Mouse (Mus musculus) liver, embryonic 11.5 days (tissue): ENCODE results near the gene Coro1b. TPM values are rescaled to one million over a fixed set of nuclear protein-coding genes. Genes with fewer than 3 reads are reported as not detected.
A peak's percentile ranks its signal among the peaks of the same experiment; 100 is the strongest.
"Not testable (repeated sequence)": the region's sequence is repeated elsewhere in the genome, so short reads cannot be mapped to it uniquely, and the experiment has no call there.

Source experiments
- ATAC-seq: fragments of 200-750 bp; cut with Nextera tagmentation; replicated peaks from 2 replicates; pipeline ENCODE4 v1.8.0; 2017; ENCODE audit warnings: moderate number of reproducible peaks, mild to moderate bottlenecking, moderate TSS enrichment, moderate library complexity; ENCODE audit not compliant: low FRiP score
- DNase-seq: peaks from one replicate; pipeline ENCODE4 v3.0.0-alpha.2; 2017; ENCODE audit warnings: low spot score
- H3K27ac ChIP-seq: fragments of 300-500 bp; sonication (generic); 2 replicates; pipeline ENCODE4 v1.5.1; 2014; ENCODE audit warnings: mild to moderate bottlenecking, low read depth, low read length, control low read depth
- H3K27me3 ChIP-seq: fragments of 300-500 bp; sonication (generic); replicated peaks from 2 replicates; pipeline ENCODE4 v1.6.1; 2014; ENCODE audit warnings: low read length, mixed read lengths; ENCODE audit not compliant: control insufficient read depth, insufficient read depth
- H3K36me3 ChIP-seq: fragments of 300-500 bp; sonication (generic); 2 replicates; pipeline ENCODE4 v1.6.1; 2014; ENCODE audit warnings: mild to moderate bottlenecking, low read length, moderate library complexity, mixed read lengths; ENCODE audit not compliant: control insufficient read depth, insufficient read depth
- H3K4me1 ChIP-seq: fragments of 300-500 bp; sonication (generic); replicated peaks from 2 replicates; pipeline ENCODE4 v1.6.1; 2014; ENCODE audit warnings: low read length, mixed read lengths; ENCODE audit not compliant: control insufficient read depth, insufficient read depth
- H3K4me2 ChIP-seq: fragments of 300-500 bp; sonication (generic); 2 replicates; pipeline ENCODE4 v1.6.1; 2014; ENCODE audit warnings: mild to moderate bottlenecking, control low read depth, moderate library complexity
- H3K4me3 ChIP-seq: fragments of 300-500 bp; sonication (generic); 2 replicates; pipeline ENCODE4 v1.5.1; 2014; ENCODE audit warnings: low read depth, low read length, control low read depth
- H3K9ac ChIP-seq: fragments of 300-500 bp; sonication (generic); 2 replicates; pipeline ENCODE4 v1.6.1; 2014; ENCODE audit warnings: low read depth, low read length, control low read depth
- H3K9me3 ChIP-seq: fragments of 300-500 bp; sonication (generic); 2 replicates; pipeline ENCODE4 v1.6.1; 2016; ENCODE audit warnings: low read length, inconsistent platforms, mixed read lengths; ENCODE audit not compliant: control insufficient read depth
- WGBS: fragments of 180-500 bp; shearing (Covaris S2); extraction: QIAGEN DNeasy Blood & Tissue Kit; methylation state at CpG from one replicate; pipeline ENCODE4 v1.1.7; 2014; 5-methylcytosine and 5-hydroxymethylcytosine counted together
- polyA plus RNA-seq: library from polyadenylated mRNA; unstranded; fragments of >200 nt; fragmentation: Nextera tagmentation; extraction: Ambion mirVana; gene quantifications from 2 replicates; pipeline ENCODE4 v1.2.1, GENCODE M21; 2014

The Coro1b gene
- polyA plus RNA-seq, 1 experiment from 2014 or later, result 126 TPM

DNA sequence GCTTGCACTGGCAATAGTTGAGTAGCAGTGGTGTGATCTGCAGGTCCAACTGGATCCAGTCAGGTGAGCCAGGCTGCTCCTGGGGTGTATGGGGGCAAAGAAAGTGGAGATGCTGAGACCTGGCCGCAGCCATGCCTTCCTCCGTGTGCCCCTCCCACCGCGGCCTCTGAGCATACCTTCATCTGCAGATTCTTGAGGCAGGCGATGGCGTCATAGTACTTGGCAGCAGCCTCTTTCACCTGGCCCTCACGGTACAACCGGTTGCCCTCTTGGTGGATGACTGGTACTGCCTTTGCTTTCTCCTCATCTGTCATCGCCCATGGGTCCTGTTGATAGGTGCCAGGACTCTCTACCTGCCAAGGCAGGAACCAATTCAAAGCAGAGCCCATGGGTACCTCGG is 33.3 kb upstream of the Coro1b start:
- Histone ChIP-seq H3K4me1 (peaks cover 19% of the 10 kb centered on the region), H3K27ac (no peak overlapping the region), H3K9me3 (no peaks in the 10 kb centered on the region), H3K4me3 (no peak overlapping the region), H3K4me2 (no peak overlapping the region), H3K9ac (no peak overlapping the region), H3K27me3 (no peaks in the 10 kb centered on the region), H3K36me3 (peaks cover 23% of the 10 kb centered on the region)
- ATAC-seq (no peak), DNase-seq (no peak)
- WGBS, result 93% methylated on average over 10 of the region's 10 CpGs

DNA sequence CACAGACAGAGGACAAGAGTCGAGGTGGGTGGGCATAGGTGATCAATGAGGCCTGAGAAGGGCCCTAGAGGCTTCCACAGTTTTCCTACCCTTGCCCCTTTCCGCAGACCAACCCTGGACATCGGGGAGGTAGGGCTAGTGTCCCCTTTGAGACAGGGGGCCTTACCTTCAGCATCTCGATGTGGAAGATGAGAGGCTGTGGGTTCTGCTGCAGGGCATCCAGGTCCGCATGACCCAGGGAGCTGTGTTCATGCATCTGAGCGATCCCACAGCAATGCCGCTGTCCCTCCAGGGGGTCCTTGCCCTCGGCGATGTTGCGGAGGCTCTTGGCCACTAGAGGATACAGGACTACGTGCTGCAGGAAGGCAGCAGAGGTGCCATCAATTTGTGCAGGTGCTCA is 32.6 kb upstream of the Coro1b start:
- peaks cover 23% of the 10 kb centered on the region for H3K36me3 ChIP-seq
- H3K9ac ChIP-seq, result no peak overlapping the region
- no peak overlapping the region for H3K4me3 ChIP-seq
- no peaks in the 10 kb centered on the region for H3K9me3 ChIP-seq
- no peak overlapping the region for H3K4me2 ChIP-seq
- H3K27ac ChIP-seq, result no peak overlapping the region
- WGBS, result 81% methylated on average over 11 of the region's 11 CpGs
- H3K27me3 ChIP-seq, result no peaks in the 10 kb centered on the region
- no peak for ATAC-seq
- no peak for DNase-seq
- peaks cover 23% of the 10 kb centered on the region for H3K4me1 ChIP-seq

DNA sequence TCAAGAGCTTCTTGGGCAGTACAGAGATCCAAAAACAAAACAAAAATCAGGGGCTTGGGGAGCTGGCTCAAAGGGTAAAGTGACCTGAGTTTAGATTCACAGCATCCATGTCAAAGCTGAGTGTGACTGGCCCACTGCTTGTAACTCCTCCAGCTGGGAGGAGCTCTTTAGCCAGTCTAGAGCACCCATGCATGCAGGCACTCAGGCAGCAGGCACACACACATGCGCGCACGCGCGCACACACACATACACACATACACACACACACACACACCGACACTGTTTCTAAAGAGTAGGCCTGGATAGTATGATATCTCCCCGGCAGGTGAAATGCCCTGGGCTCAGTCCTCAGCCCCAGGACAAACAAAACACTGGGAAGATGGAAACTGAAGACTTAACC is 31.4 kb upstream of the Coro1b start:
- H3K9me3 ChIP-seq, result no peaks in the 10 kb centered on the region
- no peak overlapping the region for H3K4me3 ChIP-seq
- DNase-seq (no peak), ATAC-seq (no peak)
- H3K27ac ChIP-seq, result no peak overlapping the region
- peaks cover 26% of the 10 kb centered on the region for H3K4me1 ChIP-seq
- H3K4me2 ChIP-seq, result no peak overlapping the region
- peaks cover 23% of the 10 kb centered on the region for H3K36me3 ChIP-seq
- H3K9ac ChIP-seq, result no peak overlapping the region
- whole genome bisulfite sequencing, result 97% methylated on average over 7 of the region's 7 CpGs
- no peaks in the 10 kb centered on the region for H3K27me3 ChIP-seq

- H3K9me3 ChIP-seq, result no peaks in the 10 kb centered on the region
- H3K36me3 ChIP-seq, result peaks cover 23% of the 10 kb centered on the region
- no peak for DNase-seq
- peaks cover 26% of the 10 kb centered on the region for H3K4me1 ChIP-seq
- ATAC-seq, result no peak
- H3K9ac ChIP-seq, result no peak overlapping the region
- no peak overlapping the region for H3K4me2 ChIP-seq
- WGBS, result 86% methylated on average over 2 of the region's 2 CpGs
- no peak overlapping the region for H3K4me3 ChIP-seq
- H3K27ac ChIP-seq, result no peak overlapping the region; the same call in 1 of the 2 replicates
- no peaks in the 10 kb centered on the region for H3K27me3 ChIP-seq
Observed at GRCm38 (mm10) chr19:4118350-4118749, 30.1 kb upstream of the Coro1b start.

DNA sequence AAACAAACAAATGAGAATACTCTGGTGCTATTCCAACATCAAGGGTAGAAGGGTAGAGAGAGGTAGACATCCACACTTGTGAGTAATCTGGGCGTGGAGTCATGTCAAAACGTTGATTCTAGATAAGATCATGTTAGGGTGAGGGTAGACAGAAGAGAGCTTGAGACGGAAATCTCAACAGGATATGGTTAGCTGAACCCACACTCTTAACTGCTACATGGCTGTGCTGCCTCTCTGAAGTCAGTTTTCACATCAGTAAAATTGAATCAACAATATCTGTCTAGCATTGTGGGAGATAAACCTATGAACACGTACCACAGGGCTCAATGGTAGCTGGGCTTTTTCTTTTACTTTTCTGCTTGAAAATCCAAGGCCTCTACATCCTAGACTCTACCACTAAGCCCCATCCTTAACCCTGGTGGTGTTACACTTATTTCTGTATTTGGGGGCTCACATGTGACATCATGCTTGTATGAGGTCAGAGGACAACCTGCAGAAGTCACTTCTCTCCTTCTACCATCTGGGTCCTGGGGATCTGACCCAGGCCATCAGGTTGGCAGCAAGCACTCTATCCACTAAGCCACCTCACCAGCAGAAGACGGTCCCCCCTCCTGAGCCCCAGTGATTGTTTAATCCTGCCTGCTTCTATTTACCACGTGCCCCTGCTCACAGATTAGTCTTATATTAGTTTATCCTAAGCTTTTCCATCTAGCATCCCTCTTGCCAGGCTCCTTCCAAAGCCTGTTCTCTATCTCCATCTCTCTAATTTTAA is 28.5 kb upstream of the Coro1b start:
- Histone ChIP-seq H3K27ac (no peak overlapping the region), H3K4me3 (no peak overlapping the region), H3K36me3 (peaks cover 8% of the 10 kb centered on the region), H3K4me2 (peak overlapping the region; percentile 57), H3K9me3 (no peaks in the 10 kb centered on the region), H3K4me1 (peaks cover 14% of the 10 kb centered on the region), H3K27me3 (no peaks in the 10 kb centered on the region), H3K9ac (no peak overlapping the region)
- no peak for DNase-seq
- no peak for ATAC-seq
- WGBS, result 70% methylated on average over 6 of the region's 6 CpGs

GRCm38 (mm10) chr19:4120496-4120895 is 27.9 kb upstream of the Coro1b start:
- WGBS, result 85% methylated on average over 2 of the region's 2 CpGs
- ATAC-seq, result no peak

GRCm38 (mm10) chr19:4121097-4121805 is 27.2 kb upstream of the Coro1b start:
- DNase-seq (peak; percentile 94), ATAC-seq (peak; percentile 77)
- WGBS, result 2% methylated on average over 38 of the region's 38 CpGs
- no peaks in the 10 kb centered on the region for H3K27me3 ChIP-seq
- H3K4me1 ChIP-seq, result peaks cover 14% of the 10 kb centered on the region
- H3K36me3 ChIP-seq, result no peaks in the 10 kb centered on the region
- H3K27ac ChIP-seq, result no peak overlapping the region; the same call in 1 of the 2 replicates
- H3K4me2 ChIP-seq, result peak overlapping the region; percentile 57
- H3K4me3 ChIP-seq, result peak overlapping the region; percentile 43
- H3K9ac ChIP-seq, result peak overlapping the region; percentile 51
- no peaks in the 10 kb centered on the region for H3K9me3 ChIP-seq

More at GRCm38 (mm10) chr19:4120496-4120895, 27.9 kb upstream of the Coro1b start:
- H3K9me3 ChIP-seq, result no peaks in the 10 kb centered on the region
- H3K4me1 ChIP-seq, result peaks cover 14% of the 10 kb centered on the region
- no peak for DNase-seq
- peaks cover 5% of the 10 kb centered on the region; the same call in 1 of the 2 replicates for H3K36me3 ChIP-seq
- H3K9ac ChIP-seq, result no peak overlapping the region
- H3K4me3 ChIP-seq, result no peak overlapping the region
- no peak overlapping the region for H3K27ac ChIP-seq
- H3K27me3 ChIP-seq, result no peaks in the 10 kb centered on the region
- peak overlapping the region; percentile 57 for H3K4me2 ChIP-seq

GRCm38 (mm10) chr19:4121896-4122295 is 26.5 kb upstream of the Coro1b start:
- ATAC-seq, DNase-seq, H3K27me3 ChIP-seq, H3K9me3 ChIP-seq, H3K9ac ChIP-seq, H3K36me3 ChIP-seq, H3K4me3 ChIP-seq: not testable (repeated sequence)
- Histone ChIP-seq H3K27ac (peak overlapping the region; percentile 39; the same call in 1 of the 2 replicates), H3K4me1 (peaks cover 20% of the 10 kb centered on the region), H3K4me2 (peak overlapping the region; percentile 57)
- 52% methylated on average over 6 of the region's 6 CpGs for WGBS
